In the genomic region with DNA sequence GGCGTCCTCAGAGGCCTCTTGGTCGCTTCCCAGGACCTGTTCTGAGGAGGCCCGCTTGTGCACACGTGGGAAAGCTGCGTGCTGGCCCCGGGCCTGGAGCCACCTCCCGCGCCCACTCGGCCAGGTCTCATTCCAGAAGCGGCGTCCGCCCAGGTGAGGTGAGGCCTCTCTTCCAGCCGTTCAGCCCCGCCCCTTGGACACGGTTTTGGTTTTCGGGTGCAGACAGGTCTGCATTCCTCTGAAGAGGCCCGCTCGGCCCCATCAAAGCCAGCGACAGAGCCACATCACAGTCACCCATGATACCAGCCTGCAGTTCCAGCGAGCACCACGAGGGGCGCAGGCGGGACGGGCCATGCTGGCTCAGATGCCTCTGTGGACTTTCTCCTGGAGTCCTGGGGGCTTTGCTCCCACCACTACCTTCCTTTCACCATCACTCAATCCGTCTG, we compare ENCODE assay signal across 8 mouse cellular contexts. TPM values are rescaled to one million over a fixed set of nuclear protein-coding genes. Genes with fewer than 3 reads are reported as not detected.
DNase-seq lines count a peak whose midpoint lies in the region; ATAC-seq and TF ChIP-seq lines count a peak whose summit lies in the region.

No protein-coding gene starts in this region.

- peak overlapping the region; percentile 79 for H3K4me3 ChIP-seq in E14TG2a.4 (replicated peaks; ENCODE audit: low read length)
- peak overlapping the region; percentile 43 for H3K4me3 ChIP-seq in hindbrain, embryonic 10.5 days
- peak overlapping the region; percentile 33; the same call in 1 of the 2 replicates for H3K4me3 ChIP-seq in layer of hippocampus, adult 2 months

- peak overlapping the region; percentile 77 for H3K27ac ChIP-seq in hindbrain, embryonic 10.5 days
- no peak overlapping the region for H3K27ac ChIP-seq in layer of hippocampus, adult 2 months

- TF ChIP-seq CTCF in E14TG2a.4 (conservative IDR thresholded peaks at IDR 0.05; ENCODE audit: low read length): peak; percentile 97
- TF ChIP-seq CTCF in layer of hippocampus, adult 2 months (conservative IDR thresholded peaks at IDR 0.05): peak; percentile 93

- ATAC-seq in neutrophil, adult 5-6 weeks (ENCODE audit: extremely low read depth, insufficient number of reproducible peaks, low FRiP score, poor library complexity, severe bottlenecking): peak; percentile 46; the same call in 1 of the 2 replicates

- 19% methylated on average over 25 of the region's 25 CpGs for whole genome bisulfite sequencing in hindbrain, embryonic 10.5 days

- H3K27me3 ChIP-seq in E14TG2a.4 (ENCODE audit: insufficient read depth, low read length): no peaks in the 10 kb centered on the region
- no peaks in the 10 kb centered on the region for H3K27me3 ChIP-seq in hindbrain, embryonic 10.5 days (ENCODE audit: insufficient read depth, poor library complexity, severe bottlenecking)

- peak; percentile 35 for DNase-seq in cerebellum, adult 8-10 months
- peak; percentile 72 for DNase-seq in forelimb bud, embryonic 11.5 days (ENCODE audit: low read depth, low spot score)
- DNase-seq in hindbrain, embryonic 10.5 days (ENCODE audit: low spot score): peak; percentile 88
- peak; percentile 29 to 81 for DNase-seq in layer of hippocampus, adult 2 months (ENCODE audit: low spot score in 2 of 2)
- DNase-seq in lung, adult 18-20 months: peak; percentile 46 to 66
- peak; percentile 76 for DNase-seq in testis, postnatal 14 days (ENCODE audit: low spot score)

- H3K36me3 ChIP-seq in E14TG2a.4 (ENCODE audit: insufficient read depth, low read length): no peaks in the 10 kb centered on the region
- H3K36me3 ChIP-seq in hindbrain, embryonic 10.5 days: no peaks in the 10 kb centered on the region

- no peaks in the 10 kb centered on the region for H3K9me3 ChIP-seq in E14TG2a.4 (ENCODE audit: low read length)
- H3K9me3 ChIP-seq in hindbrain, embryonic 10.5 days: no peaks in the 10 kb centered on the region

- H3K4me1 ChIP-seq in E14TG2a.4 (replicated peaks; ENCODE audit: low read depth, low read length): peaks cover 58% of the 10 kb centered on the region
- peaks cover 8% of the 10 kb centered on the region for H3K4me1 ChIP-seq in hindbrain, embryonic 10.5 days (replicated peaks)

RNA-seq across cellular contexts. Expression of a gene that starts 51.9 kb away (rescaled TPM):
- polyA plus RNA-seq in hindbrain, embryonic 10.5 days (2016; fragmentation: Nextera tagmentation; extraction: Ambion mirVana): 0.92 and 1.1 TPM in 2 replicates
- total RNA-seq in layer of hippocampus, adult 2 months (2021): 1 to 10 TPM; 5.8 to 5.9 TPM
- 11.4 and 11.9 TPM in 2 replicates for total RNA-seq in neutrophil, adult 5-6 weeks (2017)

Comparison
In these comparisons a context has a peak if more than half of its experiments do, and no peak if none do; other contexts are left out.
1. DNase-seq: peak in every context shown above with its lines; median percentile 88 in hindbrain, embryonic 10.5 days; 76 in testis, postnatal 14 days; 72 in forelimb bud, embryonic 11.5 days; 56 in lung, adult 18-20 months; 55 in layer of hippocampus, adult 2 months; 35 in cerebellum, adult 8-10 months.